Mouse (Mus musculus): Measurements from ENCODE around the gene Mef2c. TPM values are rescaled to one million over a fixed set of nuclear protein-coding genes. Genes with fewer than 3 reads are reported as not detected.

The Mef2c gene
- total and polyA plus RNA-seq, 3 experiments: 99.9 to 159 (median 107) TPM

GRCm38 (mm10) chr13:83567681-83568080, 63.8 kb downstream of the Mef2c start:
- Histone ChIP-seq H3K9ac (ENCODE audit: insufficient read depth, low read depth) (peak overlapping the region; percentile 71), H3K27ac (ENCODE audit: insufficient read depth, low read depth) (peak overlapping the region; percentile 87), H3K9me3 (replicated peaks; ENCODE audit: low read length) (no peaks in the 10 kb centered on the region), H3K27me3 (replicated peaks) (no peaks in the 10 kb centered on the region), H3K4me1 (ENCODE audit: control insufficient read depth in 1 of 2, insufficient read depth in 2 of 2) (peaks cover 8 to 74% of the 10 kb centered on the region in 2 experiments), H3K79me2 (replicated peaks; ENCODE audit: control insufficient read depth, extremely low read depth, insufficient read depth, poor library complexity, severe bottlenecking) (peaks cover 55% of the 10 kb centered on the region), H3K36me3 (replicated peaks in 1 of 2; ENCODE audit: control insufficient read depth in 1 of 2, insufficient read depth in 1 of 2, low read length in 1 of 2) (peaks cover 0 to 1% of the 10 kb centered on the region in 2 experiments), H3K4me3 (replicated peaks in 1 of 3; ENCODE audit: low read depth in 2 of 3, low read length in 2 of 3, poor library complexity in 1 of 3) (peak overlapping the region in 1 of 3 experiments; percentile 18), H3K4me2 (ENCODE audit: insufficient read depth, low read depth, poor library complexity, severe bottlenecking) (peak overlapping the region; percentile 75)
- dilution Hi-C loops (cut with MboI; ENCODE audit: extremely low pct_ligation_motif_present, extremely low pct_unique_long_range_greater_than_20kb, low sequenced_read_pairs): no loop called here
- no peak for DNase-seq (ENCODE audit: extremely low read depth)
- TF ChIP-seq RCOR1 (conservative IDR thresholded peaks at IDR 0.05; ENCODE audit: low read depth, low read length) (no peak), ZKSCAN1 (IDR thresholded peaks at IDR 0.05; ENCODE audit: borderline replicate concordance, low read depth, low read length) (no peak), POLR2A (IDR thresholded peaks at IDR 0.05; ENCODE audit: low read depth, low read length) (no peak), JUND (conservative IDR thresholded peaks at IDR 0.05; ENCODE audit: low read depth, low read length) (no peak), HCFC1 (IDR thresholded peaks at IDR 0.05; ENCODE audit: low read depth, low read length) (no peak), JUN (IDR thresholded peaks at IDR 0.05; ENCODE audit: insufficient read depth, low read depth, low read length) (no peak), EP300 (IDR thresholded peaks at IDR 0.05; ENCODE audit: low read length) (no peak), MAX (IDR thresholded peaks at IDR 0.05; ENCODE audit: low read length) (no peak), MAZ (IDR thresholded peaks at IDR 0.05; ENCODE audit: low read depth, low read length) (no peak), TBP (conservative IDR thresholded peaks at IDR 0.05; ENCODE audit: low read depth, low read length) (no peak), USF2 (conservative IDR thresholded peaks at IDR 0.05; ENCODE audit: low read depth, low read length) (no peak), MEF2A (IDR thresholded peaks at IDR 0.05; ENCODE audit: borderline replicate concordance, low read depth, low read length) (no peak), ZMIZ1 (IDR thresholded peaks at IDR 0.05; ENCODE audit: low read depth, low read length) (no peak), NELFE (IDR thresholded peaks at IDR 0.05; ENCODE audit: low read depth, low read length) (no peak), ELF1 (IDR thresholded peaks at IDR 0.05; ENCODE audit: low read depth, low read length) (no peak), ZC3H11A (IDR thresholded peaks at IDR 0.05; ENCODE audit: low read depth, low read length) (no peak)
- in situ Hi-C loops (cut with MboI; ENCODE audit: low pct_ligation_motif_present, low pct_unique_long_range_greater_than_20kb, low sequenced_read_pairs): no loop called here

- Histone ChIP-seq H3K27ac (ENCODE audit: insufficient read depth, low read depth) (peak overlapping the region; percentile 65), H3K9ac (ENCODE audit: insufficient read depth, low read depth) (peak overlapping the region; percentile 37), H3K4me2 (ENCODE audit: insufficient read depth, low read depth, poor library complexity, severe bottlenecking) (peak overlapping the region; percentile 48), H3K4me1 (ENCODE audit: control insufficient read depth in 1 of 2, insufficient read depth in 2 of 2) (peaks cover 8 to 69% of the 10 kb centered on the region in 2 experiments), H3K4me3 (replicated peaks in 1 of 3; ENCODE audit: low read depth in 2 of 3, low read length in 2 of 3, poor library complexity in 1 of 3) (peak overlapping the region in 1 of 3 experiments; percentile 31), H3K9me3 (replicated peaks; ENCODE audit: low read length) (no peaks in the 10 kb centered on the region), H3K36me3 (replicated peaks in 1 of 2; ENCODE audit: control insufficient read depth in 1 of 2, insufficient read depth in 1 of 2, low read length in 1 of 2) (peaks cover 0 to 1% of the 10 kb centered on the region in 2 experiments), H3K27me3 (replicated peaks) (no peaks in the 10 kb centered on the region), H3K79me2 (replicated peaks; ENCODE audit: control insufficient read depth, extremely low read depth, insufficient read depth, poor library complexity, severe bottlenecking) (peaks cover 54% of the 10 kb centered on the region)
- TF ChIP-seq IRF4 (IDR thresholded peaks at IDR 0.05; ENCODE audit: low read depth, low read length) (no peak), MAX (IDR thresholded peaks at IDR 0.05; ENCODE audit: low read length) (no peak), TCF12 (IDR thresholded peaks at IDR 0.05; ENCODE audit: low read depth, low read length) (no peak), POLR2AphosphoS2 (IDR thresholded peaks at IDR 0.05; ENCODE audit: low read depth, low read length) (no peak), ZMIZ1 (IDR thresholded peaks at IDR 0.05; ENCODE audit: low read depth, low read length) (no peak), SIN3A (IDR thresholded peaks at IDR 0.05; ENCODE audit: low read length) (no peak)
- in situ Hi-C loops (cut with MboI; ENCODE audit: low pct_ligation_motif_present, low pct_unique_long_range_greater_than_20kb, low sequenced_read_pairs): no loop called here
- dilution Hi-C loops (cut with MboI; ENCODE audit: extremely low pct_ligation_motif_present, extremely low pct_unique_long_range_greater_than_20kb, low sequenced_read_pairs): no loop called here
- DNase-seq (ENCODE audit: extremely low read depth): no peak
Measured at GRCm38 (mm10) chr13:83568759-83569256, 65.0 kb downstream of the Mef2c start.

All from CH12.LX (cell line).